Comparison of ENCODE assay signal across 17 mouse cellular contexts in the genomic region with DNA sequence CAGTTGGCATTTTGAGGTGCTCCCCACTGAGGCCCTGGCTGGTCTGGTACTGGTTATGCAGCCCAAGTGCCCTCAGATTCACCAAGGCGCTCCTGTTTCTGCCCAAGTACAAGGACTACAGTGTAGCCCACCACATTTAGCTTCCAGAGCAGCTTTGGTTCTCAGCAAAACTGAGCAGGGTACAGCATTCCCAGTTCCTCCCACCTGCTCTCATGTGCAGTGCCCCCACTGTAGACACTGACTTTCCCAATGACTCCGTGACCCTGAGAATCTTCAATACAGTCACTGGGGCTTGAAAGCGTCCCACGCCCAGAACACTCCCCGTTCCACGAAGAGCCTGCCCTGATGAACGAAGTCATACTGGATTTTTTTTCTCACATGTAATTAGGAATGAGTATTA. TPM values are rescaled to one million over a fixed set of nuclear protein-coding genes. Genes with fewer than 3 reads are reported as not detected.
A peak's percentile ranks its signal among the peaks of the same experiment; 100 is the strongest.
DNase-seq lines count a peak whose midpoint lies in the region; ATAC-seq and TF ChIP-seq lines count a peak whose summit lies in the region.
"Had no signal": no experiment of that assay in that cellular context is flagged by ENCODE, and none has a peak within 500 bp of the region (broad histone marks: within the 10 kb centered on the region; RNA-seq: fewer than 3 reads in every experiment).

No protein-coding gene starts in this region.

- TF ChIP-seq CTCF in small intestine, adult 2 months (IDR thresholded peaks at IDR 0.05; ENCODE audit: extremely low read depth, insufficient read length, insufficient replicate concordance, low read depth, low read length), result no peak

- H3K27ac ChIP-seq in midbrain, embryonic 13.5 days, result no peak overlapping the region
- no peak overlapping the region for H3K27ac ChIP-seq in midbrain, embryonic 15.5 days
- H3K27ac ChIP-seq in liver, embryonic 11.5 days (ENCODE audit: low read depth, low read length), result no peak overlapping the region
- H3K27ac ChIP-seq in small intestine, adult 2 months (ENCODE audit: insufficient read depth, low read depth, low read length), result peak overlapping the region; percentile 9
- H3K27ac ChIP-seq: hindbrain, embryonic 14.5 days; layer of hippocampus, adult 2 months had no signal

- no peaks in the 10 kb centered on the region for H3K27me3 ChIP-seq in midbrain, embryonic 13.5 days
- no peaks in the 10 kb centered on the region for H3K27me3 ChIP-seq in midbrain, embryonic 15.5 days (replicated peaks)
- H3K27me3 ChIP-seq in liver, embryonic 11.5 days (replicated peaks; ENCODE audit: control insufficient read depth, insufficient read depth, low read length), result no peaks in the 10 kb centered on the region
- no peaks in the 10 kb centered on the region for H3K27me3 ChIP-seq in small intestine, adult 2 months (ENCODE audit: control insufficient read depth, insufficient read depth, low read length)

- no peaks in the 10 kb centered on the region for H3K9me3 ChIP-seq in midbrain, embryonic 13.5 days
- no peaks in the 10 kb centered on the region for H3K9me3 ChIP-seq in midbrain, embryonic 15.5 days
- H3K9me3 ChIP-seq in liver, embryonic 11.5 days (ENCODE audit: control insufficient read depth, low read length), result no peaks in the 10 kb centered on the region

- ATAC-seq in midbrain, embryonic 13.5 days, result no peak
- ATAC-seq in midbrain, embryonic 15.5 days (replicated peaks), result no peak
- ATAC-seq in liver, embryonic 11.5 days (replicated peaks; ENCODE audit: low FRiP score), result no peak
- ATAC-seq: forebrain, embryonic 16.5 days had no signal

- H3K4me3 ChIP-seq in midbrain, embryonic 13.5 days (replicated peaks), result no peak overlapping the region
- H3K4me3 ChIP-seq in midbrain, embryonic 15.5 days, result no peak overlapping the region
- H3K4me3 ChIP-seq in liver, embryonic 11.5 days (ENCODE audit: low read depth, low read length), result no peak overlapping the region
- no peak overlapping the region for H3K4me3 ChIP-seq in small intestine, adult 2 months (ENCODE audit: low read depth, low read length)

- TF ChIP-seq POLR2A in small intestine, adult 2 months (IDR thresholded peaks at IDR 0.05; ENCODE audit: low read depth, low read length), result no peak

- H3K4me1 ChIP-seq in midbrain, embryonic 13.5 days (replicated peaks), result no peaks in the 10 kb centered on the region
- no peaks in the 10 kb centered on the region for H3K4me1 ChIP-seq in midbrain, embryonic 15.5 days
- peaks cover 25% of the 10 kb centered on the region for H3K4me1 ChIP-seq in liver, embryonic 11.5 days (replicated peaks; ENCODE audit: control insufficient read depth, insufficient read depth, low read length)
- H3K4me1 ChIP-seq in small intestine, adult 2 months (ENCODE audit: control insufficient read depth, insufficient read depth, insufficient read length, low read length), result peaks cover 27% of the 10 kb centered on the region

- peak; percentile 22 to 25 for DNase-seq in adrenal gland, postnatal 36 days
- no peak for DNase-seq in adrenal gland, adult 8-10 months
- no peak for DNase-seq in liver, embryonic 11.5 days (ENCODE audit: low spot score)
- DNase-seq in right cerebral cortex, adult 18-20 months, result no peak
- no peak for DNase-seq in kidney, postnatal 14 days
- DNase-seq: B cell, adult 2 months; cerebellum, postnatal 14 days; gastrocnemius, postnatal 14 days; heart, postnatal 14 days; kidney, adult 11 months; lung, postnatal 14 days had no signal

- WGBS in midbrain, embryonic 13.5 days, result 74% methylated on average over 7 of the region's 7 CpGs
- 72% methylated on average over 7 of the region's 7 CpGs for WGBS in midbrain, embryonic 15.5 days
- 74% methylated on average over 7 of the region's 7 CpGs for WGBS in liver, embryonic 11.5 days
- WGBS in small intestine, adult 2 months, result 30% methylated on average over 7 of the region's 7 CpGs

- H3K36me3 ChIP-seq in midbrain, embryonic 13.5 days, result no peaks in the 10 kb centered on the region
- H3K36me3 ChIP-seq in midbrain, embryonic 15.5 days (replicated peaks), result no peaks in the 10 kb centered on the region
- H3K36me3 ChIP-seq in liver, embryonic 11.5 days (ENCODE audit: control insufficient read depth, insufficient read depth, low read length), result no peaks in the 10 kb centered on the region
- H3K36me3 ChIP-seq in small intestine, adult 2 months (ENCODE audit: control insufficient read depth, insufficient read depth, low read length), result peaks cover 6% of the 10 kb centered on the region

- no peak overlapping the region for H3K4me2 ChIP-seq in midbrain, embryonic 13.5 days (replicated peaks)
- H3K4me2 ChIP-seq in midbrain, embryonic 15.5 days, result no peak overlapping the region
- H3K4me2 ChIP-seq in liver, embryonic 11.5 days, result peak overlapping the region; percentile 48; the same call in 1 of the 2 replicates
- H3K4me2 ChIP-seq: hindbrain, embryonic 14.5 days had no signal

- H3K9ac ChIP-seq in midbrain, embryonic 13.5 days (replicated peaks), result peak overlapping the region; percentile 14; the same call in 1 of the 2 replicates
- no peak overlapping the region for H3K9ac ChIP-seq in midbrain, embryonic 15.5 days
- no peak overlapping the region for H3K9ac ChIP-seq in liver, embryonic 11.5 days (ENCODE audit: low read depth, low read length)
- H3K9ac ChIP-seq: hindbrain, embryonic 14.5 days had no signal

RNA-seq across cellular contexts. Expression of a gene that starts 8.7 kb away (rescaled TPM):
- total RNA-seq in adrenal gland, postnatal 36 days (2021), result 100 to 1,000 TPM in 1 of 2 experiments, 10 to 100 TPM in 1; 74.2 to 109 TPM
- 100 to 1,000 TPM in 1 of 4 experiments, 10 to 100 TPM in 3; 84.0 to 116 (median 95.7) TPM for total RNA-seq in adrenal gland, adult 8-10 months (2022)
- 28.7 and 34.3 TPM in 2 replicates for polyA plus RNA-seq in midbrain, embryonic 13.5 days (2015; fragmentation: Nextera tagmentation; extraction: Ambion mirVana)
- 35.8 and 37.9 TPM in 2 replicates for polyA plus RNA-seq in midbrain, embryonic 15.5 days (2015; fragmentation: Nextera tagmentation; extraction: Ambion mirVana)
- polyA plus RNA-seq in liver, embryonic 11.5 days (2014; fragmentation: Nextera tagmentation; extraction: Ambion mirVana), result 52.9 and 57.3 TPM in 2 replicates
- 55.2 and 106 TPM in 2 replicates for polyA plus RNA-seq in small intestine, adult 2 months (2012; rRNA removed)

RNA-seq across cellular contexts. Expression of a gene that starts 40.1 kb away (rescaled TPM):
- 100 to 1,000 TPM; 307 to 340 TPM for total RNA-seq in adrenal gland, postnatal 36 days (2021)
- 100 to 1,000 TPM; 321 to 363 (median 344) TPM for total RNA-seq in adrenal gland, adult 8-10 months (2022)
- 28.3 and 30.4 TPM in 2 replicates for polyA plus RNA-seq in midbrain, embryonic 13.5 days (2015; fragmentation: Nextera tagmentation; extraction: Ambion mirVana)
- polyA plus RNA-seq in midbrain, embryonic 15.5 days (2015; fragmentation: Nextera tagmentation; extraction: Ambion mirVana), result 47.9 and 50.8 TPM in 2 replicates
- 22.6 and 23.3 TPM in 2 replicates for polyA plus RNA-seq in liver, embryonic 11.5 days (2014; fragmentation: Nextera tagmentation; extraction: Ambion mirVana)
- polyA plus RNA-seq in small intestine, adult 2 months (2012; rRNA removed), result 27.4 and 42.8 TPM in 2 replicates

Comparison
In these comparisons a context has a peak if more than half of its experiments do, and no peak if none do; other contexts are left out.
1. DNase-seq: peak in adrenal gland, postnatal 36 days (2 of 2); none in adrenal gland, adult 8-10 months (single experiment), liver, embryonic 11.5 days (single experiment), right cerebral cortex, adult 18-20 months (single experiment) and kidney, postnatal 14 days (single experiment).